Mouse (Mus musculus) erythroblast, embryonic 14.5 days (primary cell): ENCODE measurements around the gene Paip2b.

Experiments
- GATA1 ChIP-seq: IDR thresholded peaks from 2 replicates; pipeline ENCODE4 v1.6.1; 2012; ENCODE audit warnings: low read length, inconsistent platforms, mixed read lengths
- TAL1 ChIP-seq: IDR thresholded peaks from 3 replicates; pipeline ENCODE4 v1.6.1; 2012; ENCODE audit warnings: low read length, inconsistent platforms, mixed read lengths

DNA sequence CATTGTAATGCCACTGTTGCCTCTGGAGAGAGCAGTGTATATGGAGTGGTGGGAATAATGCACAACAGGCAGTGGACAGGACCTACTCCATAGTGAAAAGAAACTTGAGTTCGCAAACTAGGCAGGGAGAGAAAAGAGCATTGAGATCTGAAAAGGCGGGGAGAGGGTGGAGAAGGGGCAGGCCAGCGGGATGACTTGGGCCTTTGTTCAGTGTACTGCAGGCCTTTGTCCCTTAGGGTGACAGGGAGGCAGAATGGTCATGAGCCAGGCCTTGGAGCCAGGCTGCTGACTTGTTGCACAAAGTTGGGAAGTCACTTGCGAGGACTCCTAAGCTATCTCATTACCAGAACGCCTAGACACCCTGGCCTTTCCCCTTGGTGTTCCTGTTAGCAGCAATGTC is 25.9 kb upstream of the Paip2b start:
- no peak for TF ChIP-seq GATA1
- TF ChIP-seq TAL1, result no peak
